Mouse (Mus musculus): ENCODE data around the gene Lrrc17.

The Lrrc17 gene

GRCm38 (mm10) chr5:21543409-21544201 lies at the start of gene Lrrc17:
Gene Lrrc17 (plus strand): TSS chr5:21543559.
- DNase-seq (ENCODE audit: extremely low spot score, low spot score) = peak; percentile 45

- no peak for DNase-seq (ENCODE audit: extremely low spot score, low spot score)
Observed at GRCm38 (mm10) chr5:21494781-21495180, 48.6 kb upstream of the Lrrc17 start.

- no peak for DNase-seq (ENCODE audit: extremely low spot score, low spot score)
Observed at GRCm38 (mm10) chr5:21496321-21496720, 47.0 kb upstream of the Lrrc17 start.

- no peak for DNase-seq (ENCODE audit: extremely low spot score, low spot score)
Observed at GRCm38 (mm10) chr5:21496881-21497280, 46.5 kb upstream of the Lrrc17 start.

GRCm38 (mm10) chr5:21498490-21498889 lies 44.9 kb upstream of the Lrrc17 start:
- no peak for DNase-seq (ENCODE audit: extremely low spot score, low spot score)

- no peak for DNase-seq (ENCODE audit: extremely low spot score, low spot score)
Observed at GRCm38 (mm10) chr5:21498925-21499324, 44.4 kb upstream of the Lrrc17 start.

- DNase-seq (ENCODE audit: extremely low spot score, low spot score) = no peak
Observed at GRCm38 (mm10) chr5:21500133-21500532, 43.2 kb upstream of the Lrrc17 start.

- no peak for DNase-seq (ENCODE audit: extremely low spot score, low spot score)
Observed at GRCm38 (mm10) chr5:21500941-21501340, 42.4 kb upstream of the Lrrc17 start.

- DNase-seq (ENCODE audit: extremely low spot score, low spot score) = no peak
Observed at GRCm38 (mm10) chr5:21502936-21503610, 40.3 kb upstream of the Lrrc17 start.

- DNase-seq (ENCODE audit: extremely low spot score, low spot score) = no peak
Observed at GRCm38 (mm10) chr5:21505159-21505558, 38.2 kb upstream of the Lrrc17 start.

- no peak for DNase-seq (ENCODE audit: extremely low spot score, low spot score)
Observed at GRCm38 (mm10) chr5:21506887-21507286, 36.5 kb upstream of the Lrrc17 start.

- no peak for DNase-seq (ENCODE audit: extremely low spot score, low spot score)
Observed at GRCm38 (mm10) chr5:21509801-21510200, 33.6 kb upstream of the Lrrc17 start.

GRCm38 (mm10) chr5:21513363-21513762 lies 30.0 kb upstream of the Lrrc17 start:
- DNase-seq (ENCODE audit: extremely low spot score, low spot score) = no peak

- DNase-seq (ENCODE audit: extremely low spot score, low spot score) = no peak
Observed at GRCm38 (mm10) chr5:21517562-21517961, 25.8 kb upstream of the Lrrc17 start.

- DNase-seq (ENCODE audit: extremely low spot score, low spot score) = no peak
Observed at GRCm38 (mm10) chr5:21518207-21518606, 25.2 kb upstream of the Lrrc17 start.

GRCm38 (mm10) chr5:21519166-21519565 lies 24.2 kb upstream of the Lrrc17 start:
- no peak for DNase-seq (ENCODE audit: extremely low spot score, low spot score)

- DNase-seq (ENCODE audit: extremely low spot score, low spot score) = peak; percentile 21
Observed at GRCm38 (mm10) chr5:21526835-21527485, 16.4 kb upstream of the Lrrc17 start.

- no peak for DNase-seq (ENCODE audit: extremely low spot score, low spot score)
Observed at GRCm38 (mm10) chr5:21527488-21527911, 15.9 kb upstream of the Lrrc17 start.

- DNase-seq (ENCODE audit: extremely low spot score, low spot score) = no peak
Observed at GRCm38 (mm10) chr5:21528068-21528842, 15.1 kb upstream of the Lrrc17 start.

- no peak for DNase-seq (ENCODE audit: extremely low spot score, low spot score)
Observed at GRCm38 (mm10) chr5:21529110-21529720, 14.1 kb upstream of the Lrrc17 start.

- DNase-seq (ENCODE audit: extremely low spot score, low spot score) = no peak
Observed at GRCm38 (mm10) chr5:21532126-21532525, 11.2 kb upstream of the Lrrc17 start.
